Mouse (Mus musculus): Measurements from ENCODE around the gene Bmpr1a.

DNA sequence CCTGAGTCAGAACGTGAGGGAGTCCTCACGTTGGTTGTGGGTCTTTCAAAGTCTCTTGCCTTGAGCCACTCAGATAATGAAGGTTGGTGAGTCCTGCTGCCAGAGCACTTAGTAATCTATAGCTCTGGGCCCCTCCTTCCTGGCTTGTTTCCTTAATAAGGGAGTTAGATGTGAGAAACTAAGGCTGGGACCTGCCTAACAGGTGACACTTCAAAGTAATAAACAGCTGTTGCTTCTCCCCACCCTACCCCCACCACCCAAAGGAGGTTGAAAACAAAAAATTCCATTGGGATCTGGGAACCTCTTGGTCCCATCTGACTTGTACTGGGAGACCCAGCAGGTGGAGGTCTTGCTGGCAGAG lies 138.0 kb downstream of the Bmpr1a start:
- TF ChIP-seq CTCF (conservative IDR thresholded peaks at IDR 0.05; ENCODE audit: low read length) (no peak), POU5F1 (IDR thresholded peaks at IDR 0.05; ENCODE audit: borderline replicate concordance, low read length) (no peak), NANOG (IDR thresholded peaks at IDR 0.05; ENCODE audit: borderline replicate concordance, low read length) (no peak)
